9 mouse cellular contexts compared by ENCODE assay signal in genomic region chr7:135479322-135479880, GRCm38 (mm10). TPM values are rescaled to one million over a fixed set of nuclear protein-coding genes. Genes with fewer than 3 reads are reported as not detected.
DNase-seq lines count a peak whose midpoint lies in the region; ATAC-seq and TF ChIP-seq lines count a peak whose summit lies in the region.
"Had no signal": no experiment of that assay in that cellular context is flagged by ENCODE, and none has a peak within 500 bp of the region (broad histone marks: within the 10 kb centered on the region; RNA-seq: fewer than 3 reads in every experiment).

No protein-coding gene starts in this region.

- TF ChIP-seq CTCF in brain, embryonic 14.5 days (IDR thresholded peaks at IDR 0.05; ENCODE audit: borderline replicate concordance, extremely low read depth, insufficient read depth, insufficient read length) = 0 out of 2 replicates have a peak, but pooled peaks have one; percentile 5
- peak; percentile 32 for TF ChIP-seq CTCF in midbrain, postnatal 0 days (IDR thresholded peaks at IDR 0.05)

- H3K9ac ChIP-seq in lung, embryonic 16.5 days (ENCODE audit: low read length) = no peak overlapping the region
- no peak overlapping the region for H3K9ac ChIP-seq in midbrain, postnatal 0 days (replicated peaks; ENCODE audit: low read length, poor library complexity, severe bottlenecking)

- H3K27ac ChIP-seq in lung, embryonic 16.5 days (ENCODE audit: low read length) = no peak overlapping the region
- H3K27ac ChIP-seq in midbrain, postnatal 0 days (ENCODE audit: low read depth, low read length) = no peak overlapping the region
- H3K27ac ChIP-seq: left cerebral cortex, adult 2 months had no signal

- peaks cover 3% of the 10 kb centered on the region; the same call in 1 of the 2 replicates for H3K4me1 ChIP-seq in lung, embryonic 16.5 days (replicated peaks; ENCODE audit: control insufficient read depth, insufficient read depth, low read length)
- H3K4me1 ChIP-seq in midbrain, postnatal 0 days (ENCODE audit: insufficient read depth, low read length) = no peaks in the 10 kb centered on the region

- WGBS in lung, embryonic 16.5 days = 36% methylated on average over 10 of the region's 10 CpGs
- WGBS in midbrain, postnatal 0 days = 24% methylated on average over 10 of the region's 10 CpGs

- no peaks in the 10 kb centered on the region for H3K9me3 ChIP-seq in lung, embryonic 16.5 days (ENCODE audit: control insufficient read depth, low read length)
- H3K9me3 ChIP-seq in midbrain, postnatal 0 days (ENCODE audit: low read length) = no peaks in the 10 kb centered on the region

- ATAC-seq in lung, embryonic 16.5 days (ENCODE audit: low read depth) = peak; percentile 54
- no peak for ATAC-seq in midbrain, postnatal 0 days (ENCODE audit: low FRiP score)

- no peaks in the 10 kb centered on the region for H3K27me3 ChIP-seq in lung, embryonic 16.5 days (ENCODE audit: control insufficient read depth, insufficient read depth, low read depth, low read length)
- H3K27me3 ChIP-seq in midbrain, postnatal 0 days (ENCODE audit: insufficient read depth, low read length) = peaks cover 14% of the 10 kb centered on the region

- DNase-seq in embryo, embryonic 10.5 days (ENCODE audit: low spot score) = peak; percentile 31
- DNase-seq in embryo, embryonic 9.5 days (ENCODE audit: extremely low spot score) = no peak
- DNase-seq in lung, postnatal 14 days = no peak
- DNase-seq in brain, embryonic 14.5 days (ENCODE audit: low read depth) = peak; percentile 89
- DNase-seq in midbrain, postnatal 0 days (ENCODE audit: low spot score) = peak; percentile 58
- no peak for DNase-seq in thymus, postnatal 10 days (ENCODE audit: low spot score in 2 of 2)
- DNase-seq in spleen, adult 12 weeks (ENCODE audit: low spot score) = no peak

- H3K4me2 ChIP-seq in lung, embryonic 16.5 days (ENCODE audit: low read depth, low read length) = no peak overlapping the region
- no peak overlapping the region for H3K4me2 ChIP-seq in midbrain, postnatal 0 days (ENCODE audit: low read depth, low read length, poor library complexity, severe bottlenecking)

- H3K4me3 ChIP-seq in lung, embryonic 16.5 days (ENCODE audit: low read length) = no peak overlapping the region
- no peak overlapping the region for H3K4me3 ChIP-seq in midbrain, postnatal 0 days (ENCODE audit: low read depth, low read length)
- H3K4me3 ChIP-seq: left cerebral cortex, adult 2 months had no signal

- H3K36me3 ChIP-seq in lung, embryonic 16.5 days (ENCODE audit: control insufficient read depth, insufficient read depth, low read length) = no peaks in the 10 kb centered on the region
- no peaks in the 10 kb centered on the region for H3K36me3 ChIP-seq in midbrain, postnatal 0 days (ENCODE audit: insufficient read depth, low read length)

- TF ChIP-seq POLR2A in brain, embryonic 14.5 days (IDR thresholded peaks at IDR 0.05; ENCODE audit: borderline replicate concordance, extremely low read depth, insufficient read depth, insufficient read length, poor library complexity, severe bottlenecking) = no peak

RNA-seq across cellular contexts. Expression of gene Clrn3, which starts 49.1 kb away (rescaled TPM):
- not detected in 2 replicates for polyA plus RNA-seq in lung, embryonic 16.5 days (2015; fragmentation: Nextera tagmentation; extraction: Ambion mirVana)
- polyA plus RNA-seq in brain, embryonic 14.5 days (2012; rRNA removed) = not detected in 2 replicates
- total RNA-seq in midbrain, postnatal 0 days (2014; rRNA removed) = not detected in 2 replicates
- not detected in 2 replicates for polyA plus RNA-seq in midbrain, postnatal 0 days (2015; fragmentation: Nextera tagmentation; extraction: Ambion mirVana)
- total RNA-seq: left cerebral cortex, adult 2 months had no signal

RNA-seq across cellular contexts. Expression of gene Ptpre, which starts 57.9 kb away (rescaled TPM):
- polyA plus RNA-seq in lung, embryonic 16.5 days (2015; fragmentation: Nextera tagmentation; extraction: Ambion mirVana) = 2.5 and 2.6 TPM in 2 replicates
- polyA plus RNA-seq in brain, embryonic 14.5 days (2012; rRNA removed) = 3.3 and 6.7 TPM in 2 replicates
- 14.2 and 14.6 TPM in 2 replicates for total RNA-seq in midbrain, postnatal 0 days (2014; rRNA removed)
- 7.2 and 9.2 TPM in 2 replicates for polyA plus RNA-seq in midbrain, postnatal 0 days (2015; fragmentation: Nextera tagmentation; extraction: Ambion mirVana)

Comparison
In these comparisons a context has a peak if more than half of its experiments do, and no peak if none do; other contexts are left out.
1. DNase-seq: peak in embryo, embryonic 10.5 days (single experiment), brain, embryonic 14.5 days (single experiment) and midbrain, postnatal 0 days (single experiment); none in embryo, embryonic 9.5 days (single experiment), lung, postnatal 14 days (single experiment), thymus, postnatal 10 days (0 of 2) and spleen, adult 12 weeks (single experiment).